Mouse (Mus musculus) adipocyte (in vitro differentiated cells): Measurements from ENCODE around the gene Fbxw27.
A peak's percentile ranks its signal among the peaks of the same experiment; 100 is the strongest.
"Not testable (repeated sequence)": the region's sequence is repeated elsewhere in the genome, so short reads cannot be mapped to it uniquely, and the experiment has no call there.

Experiments
- DNase-seq: peaks from one replicate; pipeline ENCODE4 v3.0.0-alpha.2; 2016; ENCODE audit warnings: low spot score

Fbxw27 gene

GRCm38 (mm10) chr9:109790570-109790969, at the start of gene Fbxw27:
TSS of gene Fbxw27 (minus strand) at chr9:109790670.
- DNase-seq, result not testable (repeated sequence)

- DNase-seq, result no peak
These were observed 42.6 kb upstream of the Fbxw27 start for GRCm38 (mm10) chr9:109833088-109833412.

GRCm38 (mm10) chr9:109832391-109833087, 42.1 kb upstream of the Fbxw27 start, which contains the start of gene Nme6:
TSS of gene Nme6 (plus strand) at chr9:109832749.
- DNase-seq, result peak; percentile 87

- DNase-seq, result no peak
These were observed 35.7 kb upstream of the Fbxw27 start for GRCm38 (mm10) chr9:109826181-109826580.

GRCm38 (mm10) chr9:109825739-109826138, 35.3 kb upstream of the Fbxw27 start:
- DNase-seq, result no peak

- no peak for DNase-seq
These were observed 25.9 kb upstream of the Fbxw27 start for GRCm38 (mm10) chr9:109816341-109816740.

- no peak for DNase-seq
These were observed 23.0 kb upstream of the Fbxw27 start for GRCm38 (mm10) chr9:109813424-109813823.

- no peak for DNase-seq
These were observed 21.5 kb upstream of the Fbxw27 start, which contains the start of gene Spink8 for GRCm38 (mm10) chr9:109811980-109812379. TSS of gene Spink8 (plus strand) at chr9:109812280.

- DNase-seq, result no peak
These were observed 17.4 kb upstream of the Fbxw27 start for GRCm38 (mm10) chr9:109807898-109808297.

- DNase-seq, result no peak
These were observed 16.3 kb upstream of the Fbxw27 start for GRCm38 (mm10) chr9:109806695-109807293.

GRCm38 (mm10) chr9:109806260-109806659, 15.8 kb upstream of the Fbxw27 start:
- no peak for DNase-seq

- DNase-seq, result not testable (repeated sequence)
These were observed 15.1 kb upstream of the Fbxw27 start for GRCm38 (mm10) chr9:109805596-109805995.

GRCm38 (mm10) chr9:109798051-109798450, 7.6 kb upstream of the Fbxw27 start:
- DNase-seq, result peak; percentile 30

GRCm38 (mm10) chr9:109795811-109796210, 5.3 kb upstream of the Fbxw27 start:
- no peak for DNase-seq

GRCm38 (mm10) chr9:109795221-109795620, 4.8 kb upstream of the Fbxw27 start:
- DNase-seq, result no peak

- DNase-seq, result peak; percentile 75
These were observed 23.6 kb downstream of the Fbxw27 start for GRCm38 (mm10) chr9:109766841-109767240.

GRCm38 (mm10) chr9:109745989-109746388, 44.5 kb downstream of the Fbxw27 start, which contains the start of gene Fbxw26:
TSS of gene Fbxw26 (minus strand) at chr9:109746089.
- not testable (repeated sequence) for DNase-seq
